Mouse (Mus musculus) hindbrain, embryonic 12.5 days (tissue): ENCODE data around the gene Unkl. TPM values are rescaled to one million over a fixed set of nuclear protein-coding genes. Genes with fewer than 3 reads are reported as not detected.
A peak's percentile ranks its signal among the peaks of the same experiment; 100 is the strongest.

ENCODE experiments used
- ATAC-seq: fragments of 200-750 bp; cut with Nextera tagmentation; 2 replicates; pipeline ENCODE4 v1.8.0; 2017; ENCODE audit warnings: moderate TSS enrichment; ENCODE audit not compliant: low FRiP score
- H3K27ac ChIP-seq: fragments of 300-500 bp; sonication (generic); 2 replicates; pipeline ENCODE4 v1.5.1; 2016; ENCODE audit warnings: mild to moderate bottlenecking
- H3K27me3 ChIP-seq: fragments of 300-500 bp; sonication (generic); 2 replicates; pipeline ENCODE4 v1.6.1; 2016; ENCODE audit warnings: mild to moderate bottlenecking
- H3K36me3 ChIP-seq: fragments of 300-500 bp; sonication (generic); 2 replicates; pipeline ENCODE4 v1.6.1; 2016; ENCODE audit warnings: mild to moderate bottlenecking
- H3K4me1 ChIP-seq: fragments of 300-500 bp; sonication (generic); 2 replicates; pipeline ENCODE4 v1.6.1; 2016
- H3K4me2 ChIP-seq: fragments of 300-500 bp; sonication (generic); replicated peaks from 2 replicates; pipeline ENCODE4 v1.6.1; 2016; ENCODE audit warnings: mild to moderate bottlenecking
- H3K4me3 ChIP-seq: fragments of 300-500 bp; sonication (generic); 2 replicates; pipeline ENCODE4 v1.5.1; 2016; ENCODE audit warnings: mild to moderate bottlenecking
- H3K9ac ChIP-seq: fragments of 300-500 bp; sonication (generic); 2 replicates; pipeline ENCODE4 v1.6.1; 2016; ENCODE audit warnings: mild to moderate bottlenecking, moderate library complexity
- H3K9me3 ChIP-seq: fragments of 300-500 bp; sonication (generic); replicated peaks from 2 replicates; pipeline ENCODE4 v1.6.1; 2016; ENCODE audit warnings: mild to moderate bottlenecking
- WGBS: fragments of 180-500 bp; shearing (Covaris S2); methylation state at CpG from one replicate; pipeline ENCODE4 v1.1.7; 2016; 5-methylcytosine and 5-hydroxymethylcytosine counted together
- polyA plus RNA-seq: library from polyadenylated mRNA; unstranded; fragments of >200 nt; fragmentation: Nextera tagmentation; extraction: Ambion mirVana; gene quantifications from 2 replicates; pipeline ENCODE4 v1.2.1, GENCODE M21; 2016

Gene Unkl
- polyA plus RNA-seq, 1 experiment from 2014 or later = 13.0 TPM

- no peak for ATAC-seq
- Histone ChIP-seq H3K4me1 (peaks cover 34% of the 10 kb centered on the region), H3K4me2 (peak overlapping the region; percentile 99), H3K27me3 (peaks cover 9% of the 10 kb centered on the region), H3K9ac (peak overlapping the region; percentile 88), H3K27ac (no peak overlapping the region), H3K4me3 (peak overlapping the region; percentile 93), H3K36me3 (no peaks in the 10 kb centered on the region; the same call in 1 of the 2 replicates), H3K9me3 (no peaks in the 10 kb centered on the region)
- WGBS = 10% methylated on average over 17 of the region's 17 CpGs
These were observed 3.2 kb upstream of the Unkl start for GRCm38 (mm10) chr17:25184961-25185360.

GRCm38 (mm10) chr17:25187784-25188149, 430 bp upstream of the Unkl start:
- Histone ChIP-seq H3K9ac (peak overlapping the region; percentile 95), H3K36me3 (peaks cover 10% of the 10 kb centered on the region; the same call in 1 of the 2 replicates), H3K27me3 (no peaks in the 10 kb centered on the region), H3K4me2 (peak overlapping the region; percentile 71), H3K4me1 (peaks cover 36% of the 10 kb centered on the region), H3K9me3 (no peaks in the 10 kb centered on the region), H3K27ac (peak overlapping the region; percentile 83), H3K4me3 (peak overlapping the region; percentile 99)
- no peak for ATAC-seq
- WGBS = 7% methylated on average over 11 of the region's 11 CpGs

GRCm38 (mm10) chr17:25189091-25189490, 894 bp downstream of the Unkl start:
- H3K36me3 ChIP-seq = peaks cover 18% of the 10 kb centered on the region
- no peak overlapping the region for H3K27ac ChIP-seq

GRCm38 (mm10) chr17:25202401-25202800, 14.2 kb downstream of the Unkl start:
- Histone ChIP-seq H3K4me1 (no peaks in the 10 kb centered on the region), H3K4me3 (no peak overlapping the region), H3K9ac (no peak overlapping the region), H3K27ac (no peak overlapping the region), H3K4me2 (no peak overlapping the region), H3K36me3 (peaks cover 69% of the 10 kb centered on the region), H3K27me3 (no peaks in the 10 kb centered on the region), H3K9me3 (no peaks in the 10 kb centered on the region)
- WGBS = 94% methylated on average over 4 of the region's 4 CpGs
- no peak for ATAC-seq

More at GRCm38 (mm10) chr17:25189091-25189490, 894 bp downstream of the Unkl start:
- Histone ChIP-seq H3K9ac (peak overlapping the region; percentile 95), H3K4me2 (peak overlapping the region; percentile 71), H3K4me1 (peaks cover 30% of the 10 kb centered on the region), H3K9me3 (no peaks in the 10 kb centered on the region), H3K4me3 (peak overlapping the region; percentile 99), H3K27me3 (no peaks in the 10 kb centered on the region)
- WGBS = 3% methylated on average over 16 of the region's 16 CpGs
- no peak for ATAC-seq

- H3K36me3 ChIP-seq = peaks cover 90% of the 10 kb centered on the region
- no peak overlapping the region for H3K4me2 ChIP-seq
- H3K4me3 ChIP-seq = no peak overlapping the region
- no peaks in the 10 kb centered on the region for H3K9me3 ChIP-seq
- no peak for ATAC-seq
- no peaks in the 10 kb centered on the region for H3K4me1 ChIP-seq
- no peak overlapping the region for H3K9ac ChIP-seq
- no peaks in the 10 kb centered on the region for H3K27me3 ChIP-seq
- WGBS = 93% methylated on average over 4 of the region's 4 CpGs
- H3K27ac ChIP-seq = no peak overlapping the region
These were observed 21.8 kb downstream of the Unkl start for GRCm38 (mm10) chr17:25210006-25210405.

- Histone ChIP-seq H3K27ac (no peak overlapping the region), H3K4me2 (no peak overlapping the region), H3K27me3 (no peaks in the 10 kb centered on the region), H3K9ac (no peak overlapping the region), H3K9me3 (no peaks in the 10 kb centered on the region), H3K4me3 (no peak overlapping the region), H3K4me1 (no peaks in the 10 kb centered on the region), H3K36me3 (peaks cover 88% of the 10 kb centered on the region)
- 91% methylated on average over 15 of the region's 15 CpGs for WGBS
- no peak for ATAC-seq
These were observed 22.7 kb downstream of the Unkl start for GRCm38 (mm10) chr17:25210680-25211466.

GRCm38 (mm10) chr17:25211705-25212104, 23.5 kb downstream of the Unkl start:
- no peak overlapping the region for H3K4me3 ChIP-seq
- peaks cover 89% of the 10 kb centered on the region for H3K36me3 ChIP-seq
- WGBS = 92% methylated on average over 4 of the region's 4 CpGs
- no peak overlapping the region for H3K4me2 ChIP-seq
- no peaks in the 10 kb centered on the region for H3K4me1 ChIP-seq
- H3K27ac ChIP-seq = no peak overlapping the region
- no peak overlapping the region for H3K9ac ChIP-seq
- no peaks in the 10 kb centered on the region for H3K27me3 ChIP-seq
- H3K9me3 ChIP-seq = no peaks in the 10 kb centered on the region
- ATAC-seq = no peak

- Histone ChIP-seq H3K36me3 (peaks cover 72% of the 10 kb centered on the region), H3K9me3 (no peaks in the 10 kb centered on the region), H3K27ac (no peak overlapping the region), H3K27me3 (no peaks in the 10 kb centered on the region), H3K4me2 (no peak overlapping the region), H3K4me1 (no peaks in the 10 kb centered on the region), H3K4me3 (no peak overlapping the region), H3K9ac (no peak overlapping the region)
- ATAC-seq = no peak
- WGBS = 88% methylated on average over 3 of the region's 3 CpGs
These were observed 27.2 kb downstream of the Unkl start for GRCm38 (mm10) chr17:25215431-25215830.

- peaks cover 43% of the 10 kb centered on the region for H3K36me3 ChIP-seq
- H3K9ac ChIP-seq = no peak overlapping the region
- WGBS = 90% methylated on average over 9 of the region's 9 CpGs
These were observed 30.8 kb downstream of the Unkl start for GRCm38 (mm10) chr17:25218967-25219366.

GRCm38 (mm10) chr17:25219492-25220295, 31.5 kb downstream of the Unkl start:
- no peak overlapping the region for H3K27ac ChIP-seq
- no peaks in the 10 kb centered on the region for H3K9me3 ChIP-seq
- H3K36me3 ChIP-seq = peaks cover 40% of the 10 kb centered on the region
- no peak overlapping the region for H3K4me3 ChIP-seq
- no peak overlapping the region for H3K9ac ChIP-seq
- H3K4me2 ChIP-seq = no peak overlapping the region
- H3K27me3 ChIP-seq = no peaks in the 10 kb centered on the region
- WGBS = 93% methylated on average over 15 of the region's 15 CpGs
- peaks cover 18% of the 10 kb centered on the region for H3K4me1 ChIP-seq
- ATAC-seq = no peak

More at GRCm38 (mm10) chr17:25218967-25219366, 30.8 kb downstream of the Unkl start:
- Histone ChIP-seq H3K4me3 (no peak overlapping the region), H3K4me2 (no peak overlapping the region), H3K4me1 (peaks cover 18% of the 10 kb centered on the region), H3K27me3 (no peaks in the 10 kb centered on the region), H3K9me3 (no peaks in the 10 kb centered on the region), H3K27ac (no peak overlapping the region)
- no peak for ATAC-seq

GRCm38 (mm10) chr17:25220746-25221145, 32.5 kb downstream of the Unkl start:
- Histone ChIP-seq H3K4me1 (peaks cover 18% of the 10 kb centered on the region), H3K27me3 (no peaks in the 10 kb centered on the region), H3K9me3 (no peaks in the 10 kb centered on the region), H3K27ac (no peak overlapping the region), H3K4me3 (no peak overlapping the region), H3K36me3 (peaks cover 36% of the 10 kb centered on the region; the same call in 1 of the 2 replicates), H3K9ac (no peak overlapping the region), H3K4me2 (no peak overlapping the region)
- 86% methylated on average over 1 of the region's 1 CpGs for WGBS
- ATAC-seq = no peak

GRCm38 (mm10) chr17:25221821-25222503, 33.8 kb downstream of the Unkl start:
- no peaks in the 10 kb centered on the region for H3K27me3 ChIP-seq
- H3K4me2 ChIP-seq = peak overlapping the region; percentile 61
- peaks cover 18% of the 10 kb centered on the region for H3K4me1 ChIP-seq
- H3K9me3 ChIP-seq = no peaks in the 10 kb centered on the region
- H3K9ac ChIP-seq = peak overlapping the region; percentile 46
- H3K27ac ChIP-seq = peak overlapping the region; percentile 66
- H3K4me3 ChIP-seq = peak overlapping the region; percentile 37
- peaks cover 36% of the 10 kb centered on the region; the same call in 1 of the 2 replicates for H3K36me3 ChIP-seq
- peak; percentile 85 for ATAC-seq
- WGBS = 3% methylated on average over 14 of the region's 30 CpGs
